Mouse (Mus musculus) liver, postnatal 0 days (tissue): ENCODE results near the gene Chd6. TPM values are rescaled to one million over a fixed set of nuclear protein-coding genes. Genes with fewer than 3 reads are reported as not detected.

Source experiments
- ATAC-seq: fragments of 200-750 bp; cut with Nextera tagmentation; 2 replicates; pipeline ENCODE4 v1.8.0; 2017; ENCODE audit warnings: mild to moderate bottlenecking, moderate library complexity
- DNase-seq: peaks from one replicate; pipeline ENCODE4 v3.0.0-alpha.2; 2016
- H3K27ac ChIP-seq: fragments of 300-500 bp; sonication (generic); 2 replicates; pipeline ENCODE4 v1.5.1; 2014; ENCODE audit warnings: antibody characterized with exemption, moderate library complexity, mild to moderate bottlenecking, low read depth
- H3K27me3 ChIP-seq: fragments of 300-500 bp; sonication (generic); 2 replicates; pipeline ENCODE4 v1.6.1; 2014; ENCODE audit warnings: low read length, control low read depth, mixed read lengths; ENCODE audit not compliant: insufficient read depth
- H3K36me3 ChIP-seq: fragments of 300-500 bp; sonication (generic); replicated peaks from 2 replicates; pipeline ENCODE4 v1.6.1; 2014; ENCODE audit warnings: mild to moderate bottlenecking, control low read depth, low read length, moderate library complexity, mixed read lengths; ENCODE audit not compliant: insufficient read depth
- H3K4me1 ChIP-seq: fragments of 300-500 bp; sonication (generic); 2 replicates; pipeline ENCODE4 v1.6.1; 2014; ENCODE audit warnings: antibody characterized with exemption, mild to moderate bottlenecking, control low read depth; ENCODE audit not compliant: insufficient read depth
- H3K4me2 ChIP-seq: fragments of 300-500 bp; sonication (generic); 2 replicates; pipeline ENCODE4 v1.6.1; 2014; ENCODE audit warnings: low read depth, mild to moderate bottlenecking, low read length, moderate library complexity, mixed read lengths
- H3K4me3 ChIP-seq: fragments of 300-500 bp; sonication (generic); 2 replicates; pipeline ENCODE4 v1.5.1; 2014; ENCODE audit warnings: low read depth, low read length
- H3K9ac ChIP-seq: fragments of 300-500 bp; sonication (generic); replicated peaks from 2 replicates; pipeline ENCODE4 v1.6.1; 2014; ENCODE audit warnings: mild to moderate bottlenecking, moderate library complexity
- H3K9me3 ChIP-seq: fragments of 300-500 bp; sonication (generic); 2 replicates; pipeline ENCODE4 v1.6.1; 2016; ENCODE audit warnings: mild to moderate bottlenecking, control low read depth, low read length, mixed read lengths
- CTCF ChIP-seq: sonication (generic); IDR thresholded peaks from 2 replicates; pipeline ENCODE4 v1.5.1; 2016; ENCODE audit warnings: antibody characterized with exemption, low read depth
- EP300 ChIP-seq: IDR thresholded peaks from 2 replicates; pipeline ENCODE4 v1.6.1; 2016; ENCODE audit warnings: antibody characterized with exemption, low read depth, mild to moderate bottlenecking
- WGBS: fragments of 180-500 bp; shearing (Covaris S2); extraction: QIAGEN DNeasy Blood & Tissue Kit; methylation state at CpG from one replicate; pipeline ENCODE4 v1.1.7; 2014; ENCODE audit not compliant: insufficient replicate concordance; 5-methylcytosine and 5-hydroxymethylcytosine counted together
- polyA plus RNA-seq: library from polyadenylated mRNA; unstranded; fragments of >200 nt; fragmentation: Nextera tagmentation; extraction: Ambion mirVana; gene quantifications from 2 replicates; pipeline ENCODE4 v1.2.1, GENCODE M21; 2015

Gene Chd6
- polyA plus RNA-seq, 1 experiment from 2014 or later: 4.0 TPM

- H3K27me3 ChIP-seq: no peaks in the 10 kb centered on the region
- no peaks in the 10 kb centered on the region for H3K4me1 ChIP-seq
- no peaks in the 10 kb centered on the region for H3K9me3 ChIP-seq
- no peak overlapping the region for H3K4me3 ChIP-seq
- TF ChIP-seq CTCF: no peak
- no peak for TF ChIP-seq EP300
- no peak for DNase-seq
- H3K27ac ChIP-seq: no peak overlapping the region
- peaks cover 41% of the 10 kb centered on the region for H3K36me3 ChIP-seq
- no peak overlapping the region for H3K4me2 ChIP-seq
- no peak overlapping the region for H3K9ac ChIP-seq
- ATAC-seq: no peak
Measured at GRCm38 (mm10) chr2:160987503-160987902, 121.4 kb downstream of the Chd6 start.

DNA sequence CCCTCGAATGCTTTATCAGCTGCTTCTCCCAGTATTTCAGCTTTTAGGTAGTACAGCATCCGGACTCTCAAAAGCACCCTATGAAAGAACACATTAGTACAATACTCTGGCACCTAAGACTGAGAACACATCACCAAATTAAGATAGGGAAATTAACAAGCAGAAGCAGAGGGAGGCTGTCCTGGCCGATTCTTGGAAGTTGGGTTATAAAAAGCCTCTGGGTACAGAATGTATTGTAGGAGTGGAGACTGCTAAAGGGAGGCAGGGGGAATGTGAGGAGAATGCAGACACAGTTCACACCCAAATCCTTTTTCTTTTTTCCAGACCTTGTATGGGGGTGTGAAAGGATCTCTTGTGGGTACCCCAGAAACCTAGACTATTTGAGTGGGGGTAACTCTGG lies 126.2 kb downstream of the Chd6 start:
- Histone ChIP-seq H3K36me3 (peaks cover 35% of the 10 kb centered on the region), H3K9ac (no peak overlapping the region), H3K4me2 (no peak overlapping the region), H3K27ac (no peak overlapping the region), H3K4me3 (no peak overlapping the region), H3K27me3 (no peaks in the 10 kb centered on the region), H3K9me3 (no peaks in the 10 kb centered on the region), H3K4me1 (no peaks in the 10 kb centered on the region)
- DNase-seq (no peak), ATAC-seq (no peak)
- WGBS: 83% methylated on average over 3 of the region's 3 CpGs
- TF ChIP-seq EP300 (no peak), CTCF (no peak)

- Histone ChIP-seq H3K27ac (no peak overlapping the region), H3K4me3 (no peak overlapping the region), H3K9me3 (no peaks in the 10 kb centered on the region), H3K4me1 (no peaks in the 10 kb centered on the region), H3K9ac (no peak overlapping the region), H3K4me2 (no peak overlapping the region), H3K36me3 (peaks cover 32% of the 10 kb centered on the region), H3K27me3 (no peaks in the 10 kb centered on the region)
- no peak for TF ChIP-seq CTCF
- no peak for TF ChIP-seq EP300
- ATAC-seq (no peak), DNase-seq (no peak)
- 90% methylated on average over 6 of the region's 6 CpGs for WGBS
Measured at GRCm38 (mm10) chr2:160981791-160982190, 127.1 kb downstream of the Chd6 start.

DNA sequence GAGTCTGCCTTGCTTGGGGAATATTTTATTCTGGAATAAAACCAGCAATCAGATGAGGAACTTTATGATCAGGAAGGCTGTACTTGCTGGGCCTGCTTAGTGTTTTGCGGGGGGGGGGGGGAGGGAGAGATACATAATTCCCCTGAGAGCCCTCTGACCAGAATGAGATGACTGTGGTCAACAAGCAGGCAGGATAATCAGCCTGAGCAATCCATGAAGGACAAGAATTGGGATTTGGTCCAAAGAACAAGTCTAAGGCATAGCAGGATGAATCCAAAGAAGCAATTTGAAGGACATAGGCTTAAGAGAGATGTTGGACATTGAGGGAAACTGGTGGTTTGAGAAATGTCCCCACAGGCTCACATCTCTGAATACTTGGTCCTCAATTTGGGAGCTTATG lies 130.2 kb downstream of the Chd6 start:
- H3K4me3 ChIP-seq: no peak overlapping the region
- DNase-seq (no peak), ATAC-seq (no peak)
- 0 out of 2 replicates have a peak, but pooled peaks cover 2% of the 10 kb centered on the region for H3K4me1 ChIP-seq
- H3K36me3 ChIP-seq: peaks cover 25% of the 10 kb centered on the region
- no peaks in the 10 kb centered on the region for H3K27me3 ChIP-seq
- TF ChIP-seq CTCF (no peak), EP300 (no peak)
- no peak overlapping the region for H3K4me2 ChIP-seq
- H3K9ac ChIP-seq: no peak overlapping the region
- WGBS: 75% methylated on average over 1 of the region's 1 CpGs
- no peaks in the 10 kb centered on the region for H3K9me3 ChIP-seq
- H3K27ac ChIP-seq: no peak overlapping the region

DNA sequence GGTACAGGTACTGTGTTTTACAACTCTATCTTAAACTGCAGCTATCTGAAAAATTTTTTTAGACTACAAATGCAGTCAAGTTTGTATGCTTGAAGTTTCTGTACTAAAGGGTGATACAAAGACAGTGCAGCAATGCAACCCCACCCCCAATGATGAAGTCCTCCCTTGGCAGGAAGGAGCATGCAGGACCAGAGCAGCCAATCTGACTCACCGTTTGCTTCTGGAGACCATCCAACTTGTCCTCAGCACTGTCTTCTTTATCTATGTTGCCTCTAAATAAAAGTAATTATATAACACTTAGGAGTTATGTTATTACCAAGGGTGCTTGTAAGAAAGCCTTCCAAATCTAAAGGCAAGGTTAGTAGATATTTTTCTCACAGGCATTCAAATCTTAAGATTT lies 131.6 kb downstream of the Chd6 start:
- ATAC-seq: no peak
- no peak overlapping the region for H3K9ac ChIP-seq
- H3K4me1 ChIP-seq: 0 out of 2 replicates have a peak, but pooled peaks cover 2% of the 10 kb centered on the region
- no peak for DNase-seq
- no peaks in the 10 kb centered on the region for H3K27me3 ChIP-seq
- WGBS: 61% methylated on average over 1 of the region's 1 CpGs
- TF ChIP-seq CTCF: no peak
- H3K4me3 ChIP-seq: no peak overlapping the region
- H3K4me2 ChIP-seq: no peak overlapping the region
- H3K27ac ChIP-seq: no peak overlapping the region
- H3K9me3 ChIP-seq: no peaks in the 10 kb centered on the region
- H3K36me3 ChIP-seq: peaks cover 18% of the 10 kb centered on the region

DNA sequence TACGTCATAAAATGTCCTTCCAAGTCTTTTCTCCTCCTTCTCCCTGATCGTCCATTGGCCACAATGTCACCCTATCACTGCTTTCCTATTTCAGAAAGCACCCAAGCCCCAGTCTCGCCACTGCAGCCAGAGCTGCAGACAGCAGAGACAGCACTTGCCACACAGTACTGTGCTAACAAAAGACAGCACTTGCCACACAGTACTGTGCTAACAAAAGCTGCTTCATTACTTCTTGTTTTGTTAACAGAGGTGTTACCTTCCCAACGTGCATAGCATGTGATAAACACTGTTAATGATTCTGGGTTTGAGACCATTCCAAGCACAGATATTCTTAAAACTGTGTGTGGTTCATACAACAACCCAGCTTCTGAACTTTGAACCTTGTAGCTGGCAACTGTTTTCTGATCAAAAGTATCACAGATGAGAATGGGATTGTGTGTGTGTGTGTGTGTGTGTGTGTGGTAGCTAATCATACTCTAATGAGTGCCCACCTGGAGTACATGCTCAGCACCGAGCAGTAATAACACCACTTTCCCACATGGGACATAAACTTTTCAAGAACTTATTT lies 135.1 kb downstream of the Chd6 start:
- Histone ChIP-seq H3K27ac (no peak overlapping the region), H3K36me3 (peaks cover 14% of the 10 kb centered on the region; the same call in 1 of the 2 replicates), H3K4me1 (0 out of 2 replicates have a peak, but pooled peaks cover 2% of the 10 kb centered on the region), H3K4me3 (no peak overlapping the region), H3K9ac (no peak overlapping the region), H3K27me3 (no peaks in the 10 kb centered on the region), H3K4me2 (no peak overlapping the region), H3K9me3 (no peaks in the 10 kb centered on the region)
- ATAC-seq (peak; percentile 73), DNase-seq (no peak)
- 70% methylated on average over 5 of the region's 5 CpGs for WGBS
- TF ChIP-seq EP300 (no peak), CTCF (no peak)
